Mouse (Mus musculus) WW6 (cell line): ENCODE measurements around the gene Reln.

Source experiments
- DNase-seq: peaks from one replicate; pipeline ENCODE4 v3.0.0-alpha.2; 2013; ENCODE audit warnings: low read depth, low spot score

Gene Reln

GRCm38 (mm10) chr5:21934173-21934698, 410.3 kb downstream of the Reln start:
- DNase-seq: no peak

GRCm38 (mm10) chr5:21933340-21934075, 411.0 kb downstream of the Reln start:
- DNase-seq: no peak

- no peak for DNase-seq
Measured at GRCm38 (mm10) chr5:21931151-21931550, 413.4 kb downstream of the Reln start.

- DNase-seq: no peak
Measured at GRCm38 (mm10) chr5:21920310-21920709, 424.2 kb downstream of the Reln start.

GRCm38 (mm10) chr5:21919281-21919780, 425.2 kb downstream of the Reln start:
- no peak for DNase-seq

- DNase-seq: no peak
Measured at GRCm38 (mm10) chr5:21915973-21916372, 428.5 kb downstream of the Reln start.

- no peak for DNase-seq
Measured at GRCm38 (mm10) chr5:21914776-21915175, 429.7 kb downstream of the Reln start.

- no peak for DNase-seq
Measured at GRCm38 (mm10) chr5:21912835-21913530, 431.5 kb downstream of the Reln start.

- no peak for DNase-seq
Measured at GRCm38 (mm10) chr5:21910726-21911125, 433.8 kb downstream of the Reln start.

- no peak for DNase-seq
Measured at GRCm38 (mm10) chr5:21909713-21910112, 434.8 kb downstream of the Reln start.

GRCm38 (mm10) chr5:21901411-21901810, 443.1 kb downstream of the Reln start:
- DNase-seq: no peak

GRCm38 (mm10) chr5:21900891-21901290, 443.6 kb downstream of the Reln start:
- no peak for DNase-seq

- no peak for DNase-seq
Measured at GRCm38 (mm10) chr5:21898875-21899274, 445.6 kb downstream of the Reln start.

GRCm38 (mm10) chr5:21896586-21896985, 447.9 kb downstream of the Reln start:
- no peak for DNase-seq

- DNase-seq: no peak
Measured at GRCm38 (mm10) chr5:21894168-21894567, 450.3 kb downstream of the Reln start.

GRCm38 (mm10) chr5:21866750-21867149, 477.8 kb downstream of the Reln start:
- DNase-seq: no peak

- no peak for DNase-seq
Measured at GRCm38 (mm10) chr5:21866311-21866712, 478.2 kb downstream of the Reln start.

GRCm38 (mm10) chr5:21865346-21866107, 479.0 kb downstream of the Reln start, which contains the start of gene Slc26a5:
Slc26a5 (minus strand) TSS chr5:21865604.
- DNase-seq: no peak

GRCm38 (mm10) chr5:21858653-21859052, 485.8 kb downstream of the Reln start:
- no peak for DNase-seq

GRCm38 (mm10) chr5:21851679-21852340, 492.7 kb downstream of the Reln start:
- no peak for DNase-seq

GRCm38 (mm10) chr5:21847438-21847837, 497.1 kb downstream of the Reln start:
- DNase-seq: no peak
